ENCODE assay signal across 15 mouse cellular contexts in the genomic region with DNA sequence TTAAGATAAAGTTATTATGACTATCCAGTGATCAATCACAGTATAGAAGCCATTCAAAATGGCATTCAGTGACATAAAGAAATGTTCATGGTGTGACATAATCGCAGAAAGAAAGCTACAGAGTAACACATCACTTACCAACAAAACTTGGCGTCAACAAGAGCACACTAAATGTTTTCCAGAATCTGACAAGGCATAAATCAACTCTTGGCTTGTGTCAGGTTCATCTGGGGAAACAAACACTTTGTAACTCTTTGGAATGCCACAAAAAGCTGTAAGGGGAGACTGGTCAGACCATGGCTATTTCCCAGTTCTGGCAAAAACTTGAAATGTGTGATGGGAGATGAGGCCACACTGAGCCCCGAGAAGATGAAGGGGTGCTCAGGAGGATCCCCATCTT. TPM values are rescaled to one million over a fixed set of nuclear protein-coding genes. Genes with fewer than 3 reads are reported as not detected.
A peak's percentile ranks its signal among the peaks of the same experiment; 100 is the strongest.
DNase-seq lines count a peak whose midpoint lies in the region; ATAC-seq and TF ChIP-seq lines count a peak whose summit lies in the region.
"Had no signal": no experiment of that assay in that cellular context is flagged by ENCODE, and none has a peak within 500 bp of the region (broad histone marks: within the 10 kb centered on the region; RNA-seq: fewer than 3 reads in every experiment).

No protein-coding gene starts in this region.

- no peaks in the 10 kb centered on the region for H3K79me2 ChIP-seq in heart, adult 2 months (replicated peaks; ENCODE audit: control insufficient read depth, insufficient read depth, low read length)

- no peak overlapping the region for H3K9ac ChIP-seq in heart, adult 2 months (ENCODE audit: low read depth, low read length)
- no peak overlapping the region for H3K9ac ChIP-seq in heart, embryonic 12.5 days
- no peak overlapping the region for H3K9ac ChIP-seq in kidney, embryonic 15.5 days
- no peak overlapping the region for H3K9ac ChIP-seq in lung, postnatal 0 days (replicated peaks; ENCODE audit: low read depth)
- no peak overlapping the region for H3K9ac ChIP-seq in stomach, embryonic 15.5 days
- H3K9ac ChIP-seq: forebrain, embryonic 13.5 days; liver, embryonic 12.5 days; midbrain, embryonic 12.5 days had no signal

- no peaks in the 10 kb centered on the region for H3K36me3 ChIP-seq in heart, adult 2 months (ENCODE audit: control insufficient read depth, insufficient read depth, low read length)
- H3K36me3 ChIP-seq in heart, embryonic 12.5 days: no peaks in the 10 kb centered on the region
- H3K36me3 ChIP-seq in kidney, embryonic 15.5 days: no peaks in the 10 kb centered on the region
- no peaks in the 10 kb centered on the region for H3K36me3 ChIP-seq in lung, postnatal 0 days (ENCODE audit: insufficient read depth, low read length)
- no peaks in the 10 kb centered on the region for H3K36me3 ChIP-seq in stomach, embryonic 15.5 days
- H3K36me3 ChIP-seq: liver, embryonic 12.5 days; midbrain, embryonic 12.5 days had no signal

- H3K27me3 ChIP-seq in heart, adult 2 months (ENCODE audit: control insufficient read depth, insufficient read depth, low read length): no peaks in the 10 kb centered on the region
- H3K27me3 ChIP-seq in heart, embryonic 12.5 days (replicated peaks): peaks cover 4% of the 10 kb centered on the region; the same call in 1 of the 2 replicates
- H3K27me3 ChIP-seq in kidney, embryonic 15.5 days: no peaks in the 10 kb centered on the region
- H3K27me3 ChIP-seq in lung, postnatal 0 days (replicated peaks; ENCODE audit: insufficient read depth, low read length): no peaks in the 10 kb centered on the region
- H3K27me3 ChIP-seq in stomach, embryonic 15.5 days (replicated peaks): no peaks in the 10 kb centered on the region
- H3K27me3 ChIP-seq: forebrain, embryonic 13.5 days; liver, embryonic 12.5 days; midbrain, embryonic 12.5 days had no signal

- ATAC-seq in heart, embryonic 12.5 days (ENCODE audit: insufficient number of reproducible peaks, low FRiP score): no peak
- no peak for ATAC-seq in kidney, embryonic 15.5 days (replicated peaks; ENCODE audit: low FRiP score)
- no peak for ATAC-seq in lung, postnatal 0 days
- ATAC-seq in stomach, embryonic 15.5 days (ENCODE audit: insufficient read depth, low FRiP score, low read depth): no peak
- ATAC-seq: forebrain, embryonic 13.5 days; liver, embryonic 12.5 days had no signal

- H3K4me3 ChIP-seq in heart, adult 2 months: no peak overlapping the region
- no peak overlapping the region for H3K4me3 ChIP-seq in heart, embryonic 12.5 days
- no peak overlapping the region for H3K4me3 ChIP-seq in kidney, embryonic 15.5 days (replicated peaks)
- no peak overlapping the region for H3K4me3 ChIP-seq in lung, postnatal 0 days (ENCODE audit: low read depth, low read length)
- no peak overlapping the region for H3K4me3 ChIP-seq in stomach, embryonic 15.5 days (replicated peaks)
- H3K4me3 ChIP-seq: forebrain, embryonic 13.5 days; liver, embryonic 12.5 days; midbrain, embryonic 12.5 days had no signal

- intact Hi-C loops in heart, adult 2 months (cut with DNase I): no loop called here

- 87% methylated on average over 3 of the region's 3 CpGs for WGBS in heart, adult 2 months
- WGBS in heart, embryonic 12.5 days: 82% methylated on average over 3 of the region's 3 CpGs
- WGBS in kidney, embryonic 15.5 days: 81% methylated on average over 3 of the region's 3 CpGs
- WGBS in lung, postnatal 0 days: 56% methylated on average over 3 of the region's 3 CpGs
- WGBS in stomach, embryonic 15.5 days: 76% methylated on average over 3 of the region's 3 CpGs

- H3K4me1 ChIP-seq in heart, adult 2 months (ENCODE audit: control insufficient read depth, insufficient read depth, low read length): peaks cover 2% of the 10 kb centered on the region; the same call in 1 of the 2 replicates
- H3K4me1 ChIP-seq in heart, embryonic 12.5 days (replicated peaks): peaks cover 7% of the 10 kb centered on the region; the same call in 1 of the 2 replicates
- H3K4me1 ChIP-seq in kidney, embryonic 15.5 days: peaks cover 9% of the 10 kb centered on the region
- H3K4me1 ChIP-seq in lung, postnatal 0 days (ENCODE audit: insufficient read depth, low read depth, low read length): peaks cover 7% of the 10 kb centered on the region; the same call in 1 of the 2 replicates
- H3K4me1 ChIP-seq in stomach, embryonic 15.5 days: no peaks in the 10 kb centered on the region
- H3K4me1 ChIP-seq: forebrain, embryonic 13.5 days; liver, embryonic 12.5 days; midbrain, embryonic 12.5 days had no signal

- no peak for TF ChIP-seq CTCF in heart, adult 2 months (IDR thresholded peaks at IDR 0.05)
- no peak for TF ChIP-seq CTCF in lung, postnatal 0 days (IDR thresholded peaks at IDR 0.05)

- H3K4me2 ChIP-seq in heart, embryonic 12.5 days: no peak overlapping the region
- H3K4me2 ChIP-seq in kidney, embryonic 15.5 days: no peak overlapping the region
- no peak overlapping the region for H3K4me2 ChIP-seq in lung, postnatal 0 days (replicated peaks; ENCODE audit: low read depth, low read length)
- H3K4me2 ChIP-seq in stomach, embryonic 15.5 days: no peak overlapping the region
- H3K4me2 ChIP-seq: forebrain, embryonic 13.5 days; liver, embryonic 12.5 days; midbrain, embryonic 12.5 days had no signal

- DNase-seq in heart, adult 2 months: no peak
- no peak for DNase-seq in kidney, adult 8-10 months
- peak; percentile 55 for DNase-seq in lung, postnatal 0 days (ENCODE audit: low spot score)
- no peak for DNase-seq in lung, postnatal 25 days (ENCODE audit: low spot score)
- DNase-seq in thymus, postnatal 25 days: no peak
- DNase-seq: right cerebral cortex, postnatal 14 days; thymus, adult 18-20 months had no signal

- H3K9me3 ChIP-seq in heart, embryonic 12.5 days (replicated peaks): peaks cover 4% of the 10 kb centered on the region
- peaks cover 8% of the 10 kb centered on the region; the same call in 1 of the 2 replicates for H3K9me3 ChIP-seq in kidney, embryonic 15.5 days (replicated peaks)
- H3K9me3 ChIP-seq in lung, postnatal 0 days (ENCODE audit: low read length): no peaks in the 10 kb centered on the region
- no peaks in the 10 kb centered on the region for H3K9me3 ChIP-seq in stomach, embryonic 15.5 days
- H3K9me3 ChIP-seq: forebrain, embryonic 13.5 days; liver, embryonic 12.5 days; midbrain, embryonic 12.5 days had no signal

- H3K27ac ChIP-seq in heart, adult 2 months: peak overlapping the region; percentile 61
- no peak overlapping the region for H3K27ac ChIP-seq in heart, embryonic 12.5 days (ENCODE audit: poor library complexity, severe bottlenecking)
- H3K27ac ChIP-seq in kidney, embryonic 15.5 days: peak overlapping the region; percentile 57; the same call in 1 of the 2 replicates
- peak overlapping the region; percentile 55 for H3K27ac ChIP-seq in lung, postnatal 0 days (ENCODE audit: low read length)
- peak overlapping the region; percentile 1; the same call in 1 of the 2 replicates for H3K27ac ChIP-seq in stomach, embryonic 15.5 days
- H3K27ac ChIP-seq: forebrain, embryonic 13.5 days; liver, embryonic 12.5 days; macrophage; midbrain, embryonic 12.5 days had no signal

- no peak for TF ChIP-seq POLR2A in heart, adult 2 months (IDR thresholded peaks at IDR 0.05; ENCODE audit: insufficient read depth, low read depth, low read length)

- no peak for TF ChIP-seq EP300 in heart, adult 2 months (IDR thresholded peaks at IDR 0.05; ENCODE audit: insufficient read depth, low read depth, low read length)
- TF ChIP-seq EP300 in lung, postnatal 0 days (IDR thresholded peaks at IDR 0.05): no peak

RNA-seq across cellular contexts. Expression of gene Bdkrb2, which starts 36.8 kb away (rescaled TPM):
- under 1 TPM; 0.34 to 0.39 TPM for total RNA-seq in heart, adult 2 months (2021)
- polyA plus RNA-seq in heart, adult 2 months (2012; rRNA removed): 0.20 and 0.35 TPM in 2 replicates
- polyA plus RNA-seq in heart, embryonic 12.5 days (2016; fragmentation: Nextera tagmentation; extraction: Ambion mirVana): 1.5 and 1.6 TPM in 2 replicates
- polyA plus RNA-seq in kidney, embryonic 15.5 days (2015; fragmentation: Nextera tagmentation; extraction: Ambion mirVana): 1.1 and 1.6 TPM in 2 replicates
- 2.1 and 2.5 TPM in 2 replicates for polyA plus RNA-seq in lung, postnatal 0 days (2015; fragmentation: Nextera tagmentation; extraction: Ambion mirVana)
- 3.5 TPM in 2 replicates for polyA plus RNA-seq in stomach, embryonic 15.5 days (2015; fragmentation: Nextera tagmentation; extraction: Ambion mirVana)
- total RNA-seq: granulocyte monocyte progenitor cell, adult 5-6 weeks had no signal
- polyA plus RNA-seq: liver, embryonic 12.5 days; macrophage had no signal
